Mouse (Mus musculus): ENCODE results near the gene Col23a1.

DNA sequence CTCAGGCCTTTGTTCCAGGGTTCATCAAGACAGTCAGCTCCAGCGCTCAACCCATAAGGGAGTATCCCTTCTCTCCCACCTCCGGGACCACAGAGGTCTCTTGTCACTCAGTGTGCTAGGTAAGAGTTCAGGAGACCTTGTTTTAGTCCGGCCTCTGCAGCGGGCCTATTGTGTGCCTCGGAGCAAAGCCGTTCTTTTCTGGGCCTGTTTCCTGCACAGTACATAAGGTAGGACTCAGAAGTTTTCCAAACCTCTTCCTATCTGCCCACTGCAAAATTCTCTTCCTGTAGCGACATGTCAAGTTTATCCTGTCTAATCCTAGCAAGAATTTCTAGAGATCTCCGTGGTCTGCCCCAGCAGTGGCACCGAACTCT lies 294.3 kb downstream of the Col23a1 start:
- TF ChIP-seq CTCF (IDR thresholded peaks at IDR 0.05; ENCODE audit: low read depth, low read length), result no peak
- TF ChIP-seq GATA1 (IDR thresholded peaks at IDR 0.05; ENCODE audit: borderline replicate concordance, low read length), result no peak
- TF ChIP-seq TAL1 (conservative IDR thresholded peaks at IDR 0.05; ENCODE audit: low read depth, low read length), result no peak
- no peak for TF ChIP-seq GATA2 (IDR thresholded peaks at IDR 0.05; ENCODE audit: borderline replicate concordance, low read depth, low read length)
